Mouse (Mus musculus) adipocyte (in vitro differentiated cells): Measurements from ENCODE around the gene Phka1.
"Not testable (repeated sequence)": the region's sequence is repeated elsewhere in the genome, so short reads cannot be mapped to it uniquely, and the experiment has no call there.

Source experiments
- DNase-seq: peaks from one replicate; pipeline ENCODE4 v3.0.0-alpha.2; 2016; ENCODE audit warnings: low spot score

The Phka1 gene

GRCm38 (mm10) chrX:102643823-102644572 is at the start of gene Phka1:
Gene Phka1 (minus strand): TSS chrX:102644246.
- DNase-seq = peak; percentile 83

- peak; percentile 20 for DNase-seq
Observed at GRCm38 (mm10) chrX:102689252-102689651, 45.2 kb upstream of the Phka1 start.

- not testable (repeated sequence) for DNase-seq
Observed at GRCm38 (mm10) chrX:102686872-102687271, 42.8 kb upstream of the Phka1 start, which contains the start of gene Gm3880. Gene Gm3880 (minus strand): TSS chrX:102686972.

GRCm38 (mm10) chrX:102684706-102685105 is 40.7 kb upstream of the Phka1 start:
- DNase-seq = not testable (repeated sequence)

GRCm38 (mm10) chrX:102666641-102667040 is 22.6 kb upstream of the Phka1 start:
- no peak for DNase-seq

- peak; percentile 61 for DNase-seq
Observed at GRCm38 (mm10) chrX:102660712-102661111, 16.7 kb upstream of the Phka1 start.

- no peak for DNase-seq
Observed at GRCm38 (mm10) chrX:102645691-102646090, 1.6 kb upstream of the Phka1 start.

GRCm38 (mm10) chrX:102645146-102645545 is 1.1 kb upstream of the Phka1 start:
- no peak for DNase-seq

GRCm38 (mm10) chrX:102644573-102644951 is 516 bp upstream of the Phka1 start:
- DNase-seq = no peak

- no peak for DNase-seq
Observed at GRCm38 (mm10) chrX:102601269-102601668, 42.8 kb downstream of the Phka1 start.

- DNase-seq = no peak
Observed at GRCm38 (mm10) chrX:102588560-102588959, 55.5 kb downstream of the Phka1 start.

GRCm38 (mm10) chrX:102571186-102571585 is 72.9 kb downstream of the Phka1 start:
- no peak for DNase-seq

GRCm38 (mm10) chrX:102556906-102557305 is 87.1 kb downstream of the Phka1 start:
- DNase-seq = no peak

GRCm38 (mm10) chrX:102509205-102509604 is 134.8 kb downstream of the Phka1 start:
- DNase-seq = peak; percentile 17

GRCm38 (mm10) chrX:102504644-102505481 is 139.2 kb downstream of the Phka1 start, which contains the start of gene Hdac8:
Gene Hdac8 (minus strand): TSS chrX:102505359.
- peak; percentile 70 for DNase-seq

- DNase-seq = peak; percentile 8
Observed at GRCm38 (mm10) chrX:102504179-102504578, 139.9 kb downstream of the Phka1 start.

- DNase-seq = peak; percentile 43
Observed at GRCm38 (mm10) chrX:102493992-102494730, 149.9 kb downstream of the Phka1 start.

- no peak for DNase-seq
Observed at GRCm38 (mm10) chrX:102485575-102485974, 158.5 kb downstream of the Phka1 start.

- peak; percentile 43 for DNase-seq
Observed at GRCm38 (mm10) chrX:102479665-102480064, 164.4 kb downstream of the Phka1 start.

- DNase-seq = peak; percentile 70
Observed at GRCm38 (mm10) chrX:102478965-102479364, 165.1 kb downstream of the Phka1 start.

- no peak for DNase-seq
Observed at GRCm38 (mm10) chrX:102478481-102478880, 165.6 kb downstream of the Phka1 start.

- peak; percentile 76 for DNase-seq
Observed at GRCm38 (mm10) chrX:102476784-102477183, 167.3 kb downstream of the Phka1 start.
